Mouse (Mus musculus) CH12.LX (cell line): ENCODE measurements at regions not wholly inside any gene's neighbourhood (a gene's known extent, or its start where the extent isn't known, plus 50 kb on each side); places are given as distances from the start of the nearest gene placed in this dataset.
"Not testable (repeated sequence)": the region's sequence is repeated elsewhere in the genome, so short reads cannot be mapped to it uniquely, and the experiment has no call there.

ENCODE experiments used
- DNase-seq: peaks from one replicate; pipeline ENCODE4 v3.0.0-alpha.2; 2013; ENCODE audit errors: extremely low read depth
- H3K27ac ChIP-seq: 2 replicates; pipeline ENCODE4 v1.5.1; 2012; ENCODE audit warnings: low read depth, mild to moderate bottlenecking, control low read depth, moderate library complexity; ENCODE audit not compliant: insufficient read depth
- H3K27me3 ChIP-seq: replicated peaks from 2 replicates; pipeline ENCODE3; 2012; ENCODE audit warnings: inconsistent platforms
- H3K36me3 ChIP-seq, 2 experiments: replicated peaks in 1 of 2; 2 replicates each; pipeline versions ENCODE3 to v1.6.1; 2012; ENCODE audit warnings: inconsistent platforms in 1 of 2, low read length in 1 of 2, mild to moderate bottlenecking in 1 of 2, mixed read lengths in 1 of 2, moderate library complexity in 1 of 2; ENCODE audit not compliant: control insufficient read depth in 1 of 2, insufficient read depth in 1 of 2
- H3K4me1 ChIP-seq, 2 experiments: 2 replicates each; pipeline ENCODE4 v1.6.1; 2012; ENCODE audit warnings: inconsistent platforms in 1 of 2, moderate library complexity in 1 of 2; ENCODE audit not compliant: insufficient read depth in 2 of 2, control insufficient read depth in 1 of 2
- H3K4me2 ChIP-seq: 2 replicates; pipeline ENCODE4 v1.6.1; 2012; ENCODE audit warnings: low read depth, mild to moderate bottlenecking, control low read depth; ENCODE audit not compliant: poor library complexity, insufficient read depth, severe bottlenecking
- H3K4me3 ChIP-seq, 3 experiments: fragments of 150-350 bp in 1 of 3; sonication (generic) in 1 of 3; replicated peaks in 1 of 3; 2 replicates each; pipeline versions ENCODE3 to v1.5.1; 2011 to 2012; ENCODE audit warnings: low read depth in 2 of 3, low read length in 2 of 3, mild to moderate bottlenecking in 2 of 3, moderate library complexity in 2 of 3, control low read depth in 1 of 3, improper control_type of control experiment in 1 of 3, inconsistent platforms in 1 of 3, mixed read lengths in 1 of 3; ENCODE audit not compliant: poor library complexity in 1 of 3
- H3K79me2 ChIP-seq: replicated peaks from 2 replicates; pipeline ENCODE4 v1.6.1; 2012; ENCODE audit warnings: mild to moderate bottlenecking, moderate library complexity; ENCODE audit not compliant: control insufficient read depth, poor library complexity, insufficient read depth, severe bottlenecking; ENCODE audit errors: extremely low read depth
- H3K9ac ChIP-seq: 2 replicates; pipeline ENCODE4 v1.6.1; 2012; ENCODE audit warnings: low read depth, mild to moderate bottlenecking, control low read depth, moderate library complexity; ENCODE audit not compliant: insufficient read depth
- H3K9me3 ChIP-seq: replicated peaks from 2 replicates; pipeline ENCODE3; 2012; ENCODE audit warnings: low read length, inconsistent platforms, mixed read lengths
- BHLHE40 ChIP-seq: IDR thresholded peaks from 2 replicates; pipeline ENCODE4 v1.6.1; 2011; ENCODE audit warnings: mild to moderate bottlenecking, low read depth, low read length, improper control_type of control experiment
- CHD1 ChIP-seq: IDR thresholded peaks from 2 replicates; pipeline ENCODE4 v1.6.1; 2012; ENCODE audit warnings: low read depth, low read length, improper control_type of control experiment, inconsistent platforms
- CHD2 ChIP-seq: IDR thresholded peaks from 2 replicates; pipeline ENCODE4 v1.6.1; 2011; ENCODE audit warnings: low read length, improper control_type of control experiment
- EP300 ChIP-seq: IDR thresholded peaks from 2 replicates; pipeline ENCODE4 v1.6.1; 2011; ENCODE audit warnings: low read length, improper control_type of control experiment
- HCFC1 ChIP-seq: IDR thresholded peaks from 2 replicates; pipeline ENCODE4 v1.6.1; 2012; ENCODE audit warnings: low read depth, mild to moderate bottlenecking, inconsistent platforms, low read length, improper control_type of control experiment
- JUN ChIP-seq: IDR thresholded peaks from 2 replicates; pipeline ENCODE4 v1.6.1; 2011; ENCODE audit warnings: low read depth, mild to moderate bottlenecking, low read length, improper control_type of control experiment, moderate library complexity; ENCODE audit not compliant: insufficient read depth
- JUND ChIP-seq: conservative IDR thresholded peaks from 2 replicates; pipeline ENCODE4 v1.6.1; 2011; ENCODE audit warnings: low read depth, low read length, improper control_type of control experiment
- KAT2A ChIP-seq: IDR thresholded peaks from 2 replicates; pipeline ENCODE4 v1.6.1; 2012; ENCODE audit warnings: low read length, improper control_type of control experiment, inconsistent platforms; ENCODE audit not compliant: insufficient replicate concordance
- MAFK ChIP-seq: IDR thresholded peaks from 2 replicates; pipeline ENCODE4 v1.6.1; 2011; ENCODE audit warnings: low read length, improper control_type of control experiment; ENCODE audit not compliant: insufficient replicate concordance
- MAZ ChIP-seq: IDR thresholded peaks from 2 replicates; pipeline ENCODE4 v1.6.1; 2012; ENCODE audit warnings: low read depth, mild to moderate bottlenecking, inconsistent platforms, low read length, improper control_type of control experiment, moderate library complexity
- MEF2A ChIP-seq: IDR thresholded peaks from 2 replicates; pipeline ENCODE4 v1.6.1; 2014; ENCODE audit warnings: low read depth, mild to moderate bottlenecking, inconsistent platforms, low read length, improper control_type of control experiment, borderline replicate concordance
- NRF1 ChIP-seq: IDR thresholded peaks from 2 replicates; pipeline ENCODE4 v1.6.1; 2014; ENCODE audit warnings: low read depth, mild to moderate bottlenecking, inconsistent platforms, low read length, improper control_type of control experiment, moderate library complexity
- PAX5 ChIP-seq: IDR thresholded peaks from 2 replicates; pipeline ENCODE4 v1.6.1; 2012; ENCODE audit warnings: low read length, inconsistent platforms, mixed read lengths
- RAD21 ChIP-seq: IDR thresholded peaks from 2 replicates; pipeline ENCODE4 v1.6.1; 2011; ENCODE audit warnings: low read depth, mild to moderate bottlenecking, low read length, improper control_type of control experiment, moderate library complexity
- RCOR1 ChIP-seq: conservative IDR thresholded peaks from 2 replicates; pipeline ENCODE4 v1.6.1; 2012; ENCODE audit warnings: low read depth, mild to moderate bottlenecking, inconsistent platforms, low read length, improper control_type of control experiment
- SIN3A ChIP-seq: IDR thresholded peaks from 2 replicates; pipeline ENCODE4 v1.6.1; 2012; ENCODE audit warnings: low read length, improper control_type of control experiment, inconsistent platforms
- SMC3 ChIP-seq: IDR thresholded peaks from 2 replicates; pipeline ENCODE4 v1.6.1; 2011; ENCODE audit warnings: low read depth, low read length, improper control_type of control experiment
- ZC3H11A ChIP-seq: IDR thresholded peaks from 2 replicates; pipeline ENCODE4 v1.6.1; 2012; ENCODE audit warnings: low read depth, mild to moderate bottlenecking, inconsistent platforms, low read length, improper control_type of control experiment
- ZKSCAN1 ChIP-seq: IDR thresholded peaks from 2 replicates; pipeline ENCODE4 v1.6.1; 2012; ENCODE audit warnings: low read depth, inconsistent platforms, low read length, improper control_type of control experiment, borderline replicate concordance
- ZNF384 ChIP-seq: IDR thresholded peaks from 2 replicates; pipeline ENCODE4 v1.6.1; 2012; ENCODE audit warnings: low read depth, low read length, improper control_type of control experiment, inconsistent platforms
- dilution Hi-C: fragments of 300-500 bp; cut with MboI; formaldehyde crosslinking; loops from 2 replicates; pipeline ENCODE4 v1.14.3; 2020; ENCODE audit warnings: low sequenced_read_pairs; ENCODE audit not compliant: extremely low pct_unique_long_range_greater_than_20kb, extremely low pct_ligation_motif_present
- in situ Hi-C: fragments of 300-500 bp; cut with MboI; formaldehyde crosslinking; loops from 3 replicates; pipeline ENCODE4 v1.14.3; 2019; ENCODE audit warnings: low sequenced_read_pairs, low pct_ligation_motif_present, low pct_unique_long_range_greater_than_20kb, mixed read lengths

DNA sequence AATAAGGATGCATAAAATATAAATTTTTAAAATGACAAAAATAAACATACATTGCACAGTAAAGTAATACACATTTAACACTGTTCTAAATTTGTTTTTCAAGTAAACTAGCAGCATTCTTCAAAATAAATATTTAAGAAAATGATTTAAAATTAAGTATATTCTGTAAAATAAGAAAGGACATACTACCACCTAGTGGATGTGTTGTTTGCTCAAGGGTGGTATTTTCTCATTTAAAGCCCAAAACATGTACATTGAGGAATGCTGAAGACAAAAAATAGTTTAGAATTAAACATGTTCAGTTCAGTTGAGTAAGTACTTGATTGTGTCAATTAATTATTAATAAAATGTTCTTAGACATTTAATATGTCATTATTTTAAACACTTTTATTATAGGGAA, 306.6 kb upstream of the Gm21833 start:
- Histone ChIP-seq H3K79me2 (no peaks in the 10 kb centered on the region), H3K4me1 (no peaks in the 10 kb centered on the region), H3K4me3 (no peak overlapping the region), H3K9me3 (peaks cover 32% of the 10 kb centered on the region), H3K27ac (no peak overlapping the region), H3K27me3 (no peaks in the 10 kb centered on the region), H3K9ac (no peak overlapping the region), H3K4me2 (no peak overlapping the region), H3K36me3 (no peaks in the 10 kb centered on the region)
- in situ Hi-C loops (no loop called here), dilution Hi-C loops (no loop called here)
- no peak for DNase-seq
- TF ChIP-seq ZNF384, result no peak
- no peak for TF ChIP-seq CHD1
- no peak for TF ChIP-seq RAD21
- no peak for TF ChIP-seq MEF2A

DNA sequence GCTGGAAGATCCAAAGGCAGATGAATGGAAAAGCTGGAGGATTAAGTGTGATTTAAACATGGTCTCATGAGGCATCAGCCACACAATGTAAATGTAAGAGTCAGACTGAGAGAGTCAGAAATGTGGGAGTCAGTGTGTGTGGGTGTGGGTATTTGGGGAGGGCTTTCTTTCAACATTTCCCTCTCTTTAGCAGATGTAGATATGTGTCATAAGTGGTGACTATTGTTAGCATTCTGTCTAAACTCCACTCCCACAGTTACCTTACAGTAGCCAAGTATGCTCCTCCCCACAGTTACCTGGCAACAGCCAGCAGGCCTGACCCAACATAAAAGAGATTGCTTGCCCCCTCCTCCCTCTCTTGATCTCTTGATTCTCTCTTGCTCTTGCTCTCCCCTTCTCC, 263.8 kb upstream of the Gm21833 start:
- dilution Hi-C loops, result no loop called here
- in situ Hi-C loops, result no loop called here

DNA sequence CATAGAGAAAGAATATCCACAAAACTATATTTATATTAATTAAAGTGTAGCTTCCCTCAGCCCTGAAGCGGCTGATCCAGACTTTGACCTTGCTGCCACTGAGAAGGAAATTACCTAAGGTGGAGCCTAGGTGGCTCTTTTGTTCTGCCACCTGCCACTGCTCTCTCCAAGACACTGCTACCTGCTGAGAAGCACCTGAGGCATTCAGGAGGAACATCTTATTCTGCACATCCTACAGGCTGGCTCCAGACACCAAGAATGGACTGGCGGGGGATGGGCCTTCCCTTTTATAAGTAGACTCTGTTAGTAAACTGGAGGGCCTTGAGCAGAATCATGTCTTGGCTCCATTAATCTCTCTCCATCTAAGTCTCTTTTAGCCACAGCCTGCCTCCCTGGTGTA, 231.7 kb upstream of the Gm21833 start:
- H3K9ac ChIP-seq, H3K27ac ChIP-seq, H3K79me2 ChIP-seq, in situ Hi-C loops, H3K27me3 ChIP-seq, H3K4me3 ChIP-seq, H3K4me1 ChIP-seq, H3K36me3 ChIP-seq, DNase-seq, dilution Hi-C loops, H3K4me2 ChIP-seq: not testable (repeated sequence)
- H3K9me3 ChIP-seq, result peaks cover 44% of the 10 kb centered on the region

More for the DNA sequence above, 263.8 kb upstream of the Gm21833 start:
- no peak overlapping the region for H3K4me3 ChIP-seq
- TF ChIP-seq ZNF384, result no peak
- TF ChIP-seq MEF2A, result no peak
- TF ChIP-seq CHD2, result no peak
- TF ChIP-seq SMC3, result no peak
- no peak for TF ChIP-seq RCOR1
- no peak for TF ChIP-seq MAFK
- no peak for TF ChIP-seq JUND
- TF ChIP-seq NRF1, result no peak
- no peak for TF ChIP-seq ZC3H11A
- TF ChIP-seq KAT2A, result no peak
- TF ChIP-seq MAZ, result no peak
- TF ChIP-seq EP300, result no peak
- no peak for TF ChIP-seq ZKSCAN1
- TF ChIP-seq SIN3A, result no peak
- no peak for TF ChIP-seq HCFC1
- no peak for TF ChIP-seq JUN
- no peak for TF ChIP-seq PAX5
- no peak for TF ChIP-seq BHLHE40
- no peak overlapping the region for H3K27ac ChIP-seq
- no peak overlapping the region for H3K9ac ChIP-seq
- H3K4me2 ChIP-seq, result no peak overlapping the region
- peaks cover 38% of the 10 kb centered on the region for H3K9me3 ChIP-seq
- DNase-seq, result no peak
- H3K79me2 ChIP-seq, result no peaks in the 10 kb centered on the region
- H3K4me1 ChIP-seq, result no peaks in the 10 kb centered on the region
- no peaks in the 10 kb centered on the region for H3K36me3 ChIP-seq
- H3K27me3 ChIP-seq, result no peaks in the 10 kb centered on the region
